Mouse (Mus musculus) midbrain, embryonic 16.5 days (tissue): ENCODE results near the gene BC052040. TPM values are rescaled to one million over a fixed set of nuclear protein-coding genes. Genes with fewer than 3 reads are reported as not detected.

Experiments used
- ATAC-seq: fragments of 200-750 bp; cut with Nextera tagmentation; 2 replicates; pipeline ENCODE4 v1.8.0; 2017; ENCODE audit warnings: moderate TSS enrichment
- H3K27ac ChIP-seq: fragments of 300-500 bp; sonication (generic); 2 replicates; pipeline ENCODE4 v1.5.1; 2014; ENCODE audit warnings: mild to moderate bottlenecking, low read length, mixed read lengths
- H3K27me3 ChIP-seq: fragments of 300-500 bp; sonication (generic); 2 replicates; pipeline ENCODE4 v1.6.1; 2014; ENCODE audit warnings: low read depth, low read length, mixed read lengths; ENCODE audit not compliant: control insufficient read depth, insufficient read depth
- H3K36me3 ChIP-seq: fragments of 300-500 bp; sonication (generic); 2 replicates; pipeline ENCODE4 v1.6.1; 2014; ENCODE audit warnings: mild to moderate bottlenecking, low read length, moderate library complexity, mixed read lengths; ENCODE audit not compliant: control insufficient read depth, insufficient read depth
- H3K4me1 ChIP-seq: fragments of 300-500 bp; sonication (generic); 2 replicates; pipeline ENCODE4 v1.6.1; 2014; ENCODE audit warnings: mild to moderate bottlenecking, low read length, mixed read lengths; ENCODE audit not compliant: control insufficient read depth, insufficient read depth
- H3K4me2 ChIP-seq: fragments of 300-500 bp; sonication (generic); 2 replicates; pipeline ENCODE4 v1.6.1; 2014; ENCODE audit warnings: mild to moderate bottlenecking, low read length, mixed read lengths
- H3K4me3 ChIP-seq: fragments of 300-500 bp; sonication (generic); 2 replicates; pipeline ENCODE4 v1.5.1; 2014; ENCODE audit warnings: low read depth, mild to moderate bottlenecking, low read length, moderate library complexity, mixed read lengths
- H3K9ac ChIP-seq: fragments of 300-500 bp; sonication (generic); 2 replicates; pipeline ENCODE4 v1.6.1; 2014; ENCODE audit warnings: low read depth, low read length, mixed read lengths
- H3K9me3 ChIP-seq: fragments of 300-500 bp; sonication (generic); replicated peaks from 2 replicates; pipeline ENCODE4 v1.6.1; 2014; ENCODE audit warnings: mild to moderate bottlenecking, low read length, mixed read lengths; ENCODE audit not compliant: control insufficient read depth, poor library complexity, severe bottlenecking
- WGBS: fragments of 180-500 bp; shearing (Covaris S2); extraction: QIAGEN DNeasy Blood & Tissue Kit; methylation state at CpG from one replicate; pipeline ENCODE4 v1.1.7; 2014; 5-methylcytosine and 5-hydroxymethylcytosine counted together
- polyA plus RNA-seq: library from polyadenylated mRNA; unstranded; fragments of >200 nt; fragmentation: Nextera tagmentation; extraction: Ambion mirVana; gene quantifications from 2 replicates; pipeline ENCODE4 v1.2.1, GENCODE M21; 2015

BC052040 gene
- polyA plus RNA-seq, 1 experiment from 2014 or later = 21.7 TPM

- Histone ChIP-seq H3K4me1 (no peaks in the 10 kb centered on the region), H3K27me3 (no peaks in the 10 kb centered on the region), H3K4me2 (no peak overlapping the region), H3K27ac (no peak overlapping the region), H3K9ac (no peak overlapping the region), H3K9me3 (no peaks in the 10 kb centered on the region), H3K4me3 (no peak overlapping the region), H3K36me3 (no peaks in the 10 kb centered on the region)
- WGBS = 90% methylated on average over 6 of the region's 6 CpGs
- ATAC-seq = no peak
Measured at GRCm38 (mm10) chr2:115563436-115564093, 18.0 kb upstream of the BC052040 start.

- H3K36me3 ChIP-seq = no peaks in the 10 kb centered on the region
- H3K9me3 ChIP-seq = no peaks in the 10 kb centered on the region
- WGBS = 94% methylated on average over 1 of the region's 1 CpGs
- no peak overlapping the region for H3K9ac ChIP-seq
- H3K4me3 ChIP-seq = no peak overlapping the region
- H3K27ac ChIP-seq = no peak overlapping the region
- H3K4me1 ChIP-seq = no peaks in the 10 kb centered on the region
- no peaks in the 10 kb centered on the region for H3K27me3 ChIP-seq
- H3K4me2 ChIP-seq = no peak overlapping the region
- ATAC-seq = no peak
Measured at GRCm38 (mm10) chr2:115571996-115572395, 9.5 kb upstream of the BC052040 start.

GRCm38 (mm10) chr2:115574802-115575201 lies 6.7 kb upstream of the BC052040 start:
- no peaks in the 10 kb centered on the region for H3K27me3 ChIP-seq
- H3K36me3 ChIP-seq = no peaks in the 10 kb centered on the region
- H3K9me3 ChIP-seq = no peaks in the 10 kb centered on the region
- no peak for ATAC-seq
- no peak overlapping the region for H3K4me2 ChIP-seq
- H3K4me1 ChIP-seq = no peaks in the 10 kb centered on the region
- no peak overlapping the region for H3K4me3 ChIP-seq
- WGBS = 64% methylated on average over 5 of the region's 5 CpGs
- H3K9ac ChIP-seq = no peak overlapping the region
- H3K27ac ChIP-seq = no peak overlapping the region

- Histone ChIP-seq H3K27ac (no peak overlapping the region), H3K4me3 (no peak overlapping the region)
- 33% methylated on average over 18 of the region's 18 CpGs for WGBS
Measured at GRCm38 (mm10) chr2:115579171-115579900, 2.2 kb upstream of the BC052040 start.

GRCm38 (mm10) chr2:115579976-115580375 lies 1.5 kb upstream of the BC052040 start:
- H3K4me2 ChIP-seq = no peak overlapping the region
- no peak overlapping the region for H3K27ac ChIP-seq
- H3K9ac ChIP-seq = no peak overlapping the region
- no peaks in the 10 kb centered on the region for H3K27me3 ChIP-seq
- WGBS = 14% methylated on average over 6 of the region's 6 CpGs
- ATAC-seq = no peak
- peaks cover 6% of the 10 kb centered on the region for H3K4me1 ChIP-seq
- no peaks in the 10 kb centered on the region for H3K9me3 ChIP-seq
- H3K36me3 ChIP-seq = no peaks in the 10 kb centered on the region
- no peak overlapping the region for H3K4me3 ChIP-seq

More at GRCm38 (mm10) chr2:115579171-115579900, 2.2 kb upstream of the BC052040 start:
- no peaks in the 10 kb centered on the region for H3K36me3 ChIP-seq
- H3K4me2 ChIP-seq = no peak overlapping the region
- no peak overlapping the region for H3K9ac ChIP-seq
- peaks cover 6% of the 10 kb centered on the region for H3K4me1 ChIP-seq
- ATAC-seq = no peak
- no peaks in the 10 kb centered on the region for H3K9me3 ChIP-seq
- H3K27me3 ChIP-seq = no peaks in the 10 kb centered on the region

- ATAC-seq = no peak
- Histone ChIP-seq H3K4me2 (peak overlapping the region; percentile 68), H3K27me3 (no peaks in the 10 kb centered on the region), H3K9me3 (no peaks in the 10 kb centered on the region), H3K36me3 (no peaks in the 10 kb centered on the region), H3K27ac (peak overlapping the region; percentile 58; the same call in 1 of the 2 replicates), H3K9ac (peak overlapping the region; percentile 66), H3K4me1 (peaks cover 6% of the 10 kb centered on the region), H3K4me3 (peak overlapping the region; percentile 58)
- 66% methylated on average over 10 of the region's 10 CpGs for WGBS
Measured at GRCm38 (mm10) chr2:115581989-115582608, 583 bp downstream of the BC052040 start.

GRCm38 (mm10) chr2:115583776-115584175 lies 2.3 kb downstream of the BC052040 start:
- no peak overlapping the region for H3K9ac ChIP-seq
- H3K27ac ChIP-seq = no peak overlapping the region
- no peaks in the 10 kb centered on the region for H3K27me3 ChIP-seq
- peaks cover 6% of the 10 kb centered on the region for H3K4me1 ChIP-seq
- no peaks in the 10 kb centered on the region for H3K9me3 ChIP-seq
- no peak for ATAC-seq
- no peak overlapping the region for H3K4me3 ChIP-seq
- no peaks in the 10 kb centered on the region for H3K36me3 ChIP-seq
- no peak overlapping the region for H3K4me2 ChIP-seq

- Histone ChIP-seq H3K36me3 (no peaks in the 10 kb centered on the region), H3K9me3 (no peaks in the 10 kb centered on the region), H3K4me1 (peaks cover 5% of the 10 kb centered on the region; the same call in 1 of the 2 replicates), H3K9ac (no peak overlapping the region), H3K27me3 (no peaks in the 10 kb centered on the region), H3K4me3 (no peak overlapping the region), H3K27ac (no peak overlapping the region), H3K4me2 (no peak overlapping the region)
- WGBS = 86% methylated on average over 2 of the region's 2 CpGs
- ATAC-seq = no peak
Measured at GRCm38 (mm10) chr2:115590602-115591001, 9.1 kb downstream of the BC052040 start.

- WGBS = 69% methylated on average over 2 of the region's 2 CpGs
- no peak overlapping the region for H3K9ac ChIP-seq
- no peaks in the 10 kb centered on the region for H3K27me3 ChIP-seq
- H3K36me3 ChIP-seq = no peaks in the 10 kb centered on the region
- no peak overlapping the region for H3K4me2 ChIP-seq
- H3K9me3 ChIP-seq = no peaks in the 10 kb centered on the region
- no peak overlapping the region for H3K4me3 ChIP-seq
- 0 out of 2 replicates have a peak, but pooled peaks have one; percentile 62 for ATAC-seq
- no peak overlapping the region for H3K27ac ChIP-seq
- peaks cover 5% of the 10 kb centered on the region; the same call in 1 of the 2 replicates for H3K4me1 ChIP-seq
Measured at GRCm38 (mm10) chr2:115592651-115593119, 11.2 kb downstream of the BC052040 start.
